Mouse (Mus musculus) right cerebral cortex, adult 2 months (tissue): ENCODE measurements around the gene Kdm6b.

Source experiments
- DNase-seq, 2 experiments: peaks; one replicate each; pipeline ENCODE4 v3.0.0; 2021 to 2022; ENCODE audit warnings: low spot score in 2 of 2

Gene Kdm6b

GRCm38 (mm10) chr11:69406282-69406681 is 7.2 kb downstream of the Kdm6b start:
- DNase-seq = no peak

GRCm38 (mm10) chr11:69405397-69406200 is 7.9 kb downstream of the Kdm6b start:
- DNase-seq = no peak

GRCm38 (mm10) chr11:69404595-69405396 is 8.7 kb downstream of the Kdm6b start:
- no peak for DNase-seq

- DNase-seq = no peak
Observed at GRCm38 (mm10) chr11:69403691-69404594, 9.5 kb downstream of the Kdm6b start.

- no peak for DNase-seq
Observed at GRCm38 (mm10) chr11:69401987-69402386, 11.5 kb downstream of the Kdm6b start.

- peak; percentile 89 to 91 for DNase-seq
Observed at GRCm38 (mm10) chr11:69401210-69401637, 12.3 kb downstream of the Kdm6b start.

GRCm38 (mm10) chr11:69400083-69400850 is 13.2 kb downstream of the Kdm6b start:
- DNase-seq = no peak

GRCm38 (mm10) chr11:69399201-69400082 is 14.0 kb downstream of the Kdm6b start:
- peak in 1 of 2 experiments; percentile 25 for DNase-seq

- DNase-seq = no peak
Observed at GRCm38 (mm10) chr11:69398486-69399200, 14.8 kb downstream of the Kdm6b start.

- DNase-seq = peak in 1 of 2 experiments; percentile 34
Observed at GRCm38 (mm10) chr11:69398059-69398458, 15.4 kb downstream of the Kdm6b start, which contains the start of gene Tmem88. TSS of gene Tmem88 (minus strand) at chr11:69398234.

GRCm38 (mm10) chr11:69397581-69398057 is 15.9 kb downstream of the Kdm6b start:
- peak in 1 of 2 experiments; percentile 33 for DNase-seq

GRCm38 (mm10) chr11:69396772-69397171 is 16.7 kb downstream of the Kdm6b start:
- DNase-seq = no peak

GRCm38 (mm10) chr11:69395634-69396373 is 17.7 kb downstream of the Kdm6b start:
- peak; percentile 94 to 97 for DNase-seq

GRCm38 (mm10) chr11:69395235-69395633 is 18.2 kb downstream of the Kdm6b start, which contains the start of the genes Naa38 and Cyb5d1:
TSS of gene Naa38 (plus strand) at chr11:69395487.
TSS of gene Cyb5d1 (minus strand) at chr11:69395631.
- peak; percentile 94 for DNase-seq

- peak in 1 of 2 experiments; percentile 27 for DNase-seq
Observed at GRCm38 (mm10) chr11:69394591-69395167, 18.8 kb downstream of the Kdm6b start.

GRCm38 (mm10) chr11:69390400-69391034 is 23.0 kb downstream of the Kdm6b start:
- peak; percentile 78 to 79 for DNase-seq
